Mouse (Mus musculus) lung, adult 2 months (tissue): Measurements from ENCODE around the gene Plxnd1.

Source experiments
- CTCF ChIP-seq: fragments of 200-500 bp; IDR thresholded peaks from 2 replicates; pipeline ENCODE4 v1.5.1; 2011; ENCODE audit warnings: mild to moderate bottlenecking, low read length, control low read depth; ENCODE audit not compliant: insufficient read depth
- POLR2A ChIP-seq: fragments of 200-500 bp; IDR thresholded peaks from 2 replicates; pipeline ENCODE4 v1.6.1; 2011; ENCODE audit warnings: low read depth, mild to moderate bottlenecking, control low read depth, low read length, borderline replicate concordance; ENCODE audit errors: extremely low read depth

- no peak for TF ChIP-seq POLR2A
- TF ChIP-seq CTCF, result no peak
Measured at GRCm38 (mm10) chr6:115989032-115989431, 5.8 kb downstream of the Plxnd1 start.
